Mouse (Mus musculus): ENCODE data around the gene Polm.
A peak's percentile ranks its signal among the peaks of the same experiment; 100 is the strongest.

Polm gene

DNA sequence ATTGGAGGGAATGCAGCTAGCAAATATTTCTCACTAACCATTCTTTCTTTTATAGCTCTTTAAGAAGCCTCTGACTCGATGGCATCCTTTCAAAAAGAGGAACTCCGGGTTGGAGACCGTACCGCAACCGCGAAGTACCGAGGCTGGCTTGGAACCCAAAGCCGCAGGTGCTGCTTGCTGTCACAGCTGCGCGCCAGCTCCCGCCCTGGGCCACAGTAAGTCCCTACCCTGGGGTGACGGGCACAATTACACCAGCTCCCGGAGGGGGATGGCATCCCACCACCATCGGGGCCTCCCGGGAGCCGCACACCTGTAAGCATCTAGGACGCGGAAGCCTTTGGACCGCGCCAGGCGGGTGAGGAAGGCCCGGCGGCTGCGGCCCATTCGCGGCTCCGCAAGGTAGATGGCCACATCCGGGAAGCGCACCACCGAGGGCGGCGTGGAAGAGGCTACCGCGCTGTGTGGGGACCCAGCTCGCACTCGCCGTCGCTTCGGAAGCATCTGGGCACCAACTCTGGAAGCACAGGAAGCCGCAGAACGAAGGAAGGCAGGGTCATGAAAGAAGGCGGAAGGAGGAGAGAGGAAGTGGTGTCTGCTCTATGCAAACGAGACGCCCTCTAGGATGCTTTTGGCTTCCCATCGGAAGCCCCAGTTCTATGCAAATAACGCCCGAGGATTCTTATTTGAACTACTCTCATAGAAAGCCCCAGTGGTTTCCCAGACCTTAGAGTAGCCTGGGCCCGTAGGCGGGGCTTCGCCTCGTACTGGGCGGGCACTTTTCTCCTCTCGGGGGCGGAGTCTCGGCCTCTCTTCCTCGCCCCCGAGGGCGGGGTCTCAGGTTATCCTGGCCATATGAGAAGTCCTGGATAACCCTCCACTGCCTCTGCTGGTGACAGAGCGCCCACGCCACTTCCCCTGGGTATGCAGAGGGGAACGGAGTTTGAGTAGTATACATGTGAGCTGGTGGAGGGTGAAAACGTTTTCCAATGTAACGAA, at the start of gene Polm:
Gene Polm, minus strand, starts transcription at position 766 of the 996 bp plus-strand sequence.
- peak; percentile 95 for DNase-seq

DNA sequence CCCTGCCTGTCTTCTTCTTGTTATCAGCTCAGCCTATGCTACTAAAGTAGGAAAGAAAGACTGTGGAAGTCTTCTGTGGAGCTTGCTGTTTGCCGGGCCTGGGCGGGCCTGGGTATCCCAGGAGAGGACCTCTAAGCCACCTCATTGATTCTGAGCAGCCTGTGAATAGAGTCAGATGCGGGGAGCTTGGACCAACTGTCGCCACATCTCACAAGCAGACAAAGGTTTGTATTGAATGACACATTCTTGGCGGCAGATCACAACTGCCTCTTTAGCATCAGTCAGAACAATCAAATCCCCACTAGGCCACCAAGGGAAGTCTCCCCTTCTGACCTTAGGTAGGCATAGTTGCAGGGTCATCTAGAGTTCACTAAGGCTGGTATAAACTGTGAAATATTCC, 49.4 kb upstream of the Polm start:
- no peak for DNase-seq

- peak; percentile 61 for DNase-seq
Measured at GRCm38 (mm10) chr11:5886187-5886586, 48.4 kb upstream of the Polm start.

DNA sequence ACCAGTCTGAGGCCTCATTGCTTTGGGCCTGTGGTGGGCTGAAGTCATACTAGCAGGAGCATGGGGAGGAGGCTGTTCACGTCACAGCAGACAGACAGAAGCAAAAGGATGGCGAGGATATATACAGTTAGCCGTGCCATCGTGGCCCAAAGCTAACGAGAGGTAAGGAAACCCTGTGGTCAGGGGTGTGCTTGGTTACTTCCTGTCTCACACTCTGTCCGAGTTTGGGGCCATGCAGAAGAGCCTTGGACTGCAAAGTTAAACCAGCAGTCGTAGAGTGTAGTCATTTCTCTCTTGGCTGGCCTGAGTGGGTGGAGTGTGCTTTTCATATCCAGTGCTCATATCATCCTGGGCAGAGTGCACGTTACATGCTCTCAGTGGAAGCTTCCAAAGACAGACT, 44.7 kb upstream of the Polm start:
- DNase-seq, result no peak

GRCm38 (mm10) chr11:5879905-5880304, 42.1 kb upstream of the Polm start:
- DNase-seq, result peak; percentile 82

DNA sequence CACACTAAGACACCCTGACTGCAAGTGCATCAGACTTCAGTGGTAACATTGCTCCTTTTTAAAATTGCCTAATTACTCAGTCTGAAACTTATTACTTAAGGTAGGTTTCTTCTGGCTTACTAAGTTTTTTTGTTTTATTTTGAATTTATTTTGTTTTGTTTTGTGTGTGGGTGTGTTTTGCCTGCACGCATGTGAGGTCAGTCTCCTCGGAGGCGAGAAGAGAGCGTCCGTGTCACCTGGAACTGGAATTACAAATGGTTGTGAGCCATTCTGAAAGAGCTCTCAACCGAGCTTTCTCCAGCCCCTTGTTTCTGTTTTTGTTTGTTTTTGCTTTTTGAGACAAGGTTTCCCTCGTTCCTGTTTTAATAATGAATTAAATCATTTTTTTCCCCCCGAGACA, 40.8 kb upstream of the Polm start:
- DNase-seq, result no peak

DNA sequence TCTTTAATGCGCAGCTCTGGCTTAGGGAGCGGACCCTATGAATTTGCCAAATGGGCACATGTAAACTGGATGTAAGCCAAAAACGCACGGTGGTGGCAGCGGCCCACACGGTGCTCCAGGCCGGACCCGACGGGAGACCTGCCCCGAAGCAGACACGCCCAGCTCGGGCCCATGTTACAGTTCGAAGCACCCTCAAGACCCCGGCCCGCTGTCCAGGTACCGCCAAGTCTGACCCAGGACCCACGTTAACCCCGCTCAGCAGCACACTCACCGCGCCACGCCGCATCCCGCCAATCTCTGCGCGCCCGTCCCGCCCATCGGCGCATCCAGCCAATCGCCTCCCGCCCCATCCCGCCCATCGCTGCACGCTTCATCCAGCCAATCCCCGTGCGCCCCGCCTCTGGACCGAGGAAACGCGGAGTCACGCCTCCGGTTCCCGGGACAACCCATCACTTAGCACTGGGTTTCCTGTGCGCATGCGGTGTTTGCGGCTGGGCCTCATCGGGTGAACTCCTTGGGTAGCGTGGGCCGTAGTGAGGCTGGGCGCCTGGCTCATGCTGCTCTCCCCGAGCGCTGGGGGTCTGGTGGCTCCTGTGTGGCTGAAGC, 40.2 kb upstream of the Polm start, which contains the start of gene Pold2:
Gene Pold2, minus strand, starts transcription at position 372 of the 606 bp plus-strand sequence.
- DNase-seq, result peak; percentile 99

DNA sequence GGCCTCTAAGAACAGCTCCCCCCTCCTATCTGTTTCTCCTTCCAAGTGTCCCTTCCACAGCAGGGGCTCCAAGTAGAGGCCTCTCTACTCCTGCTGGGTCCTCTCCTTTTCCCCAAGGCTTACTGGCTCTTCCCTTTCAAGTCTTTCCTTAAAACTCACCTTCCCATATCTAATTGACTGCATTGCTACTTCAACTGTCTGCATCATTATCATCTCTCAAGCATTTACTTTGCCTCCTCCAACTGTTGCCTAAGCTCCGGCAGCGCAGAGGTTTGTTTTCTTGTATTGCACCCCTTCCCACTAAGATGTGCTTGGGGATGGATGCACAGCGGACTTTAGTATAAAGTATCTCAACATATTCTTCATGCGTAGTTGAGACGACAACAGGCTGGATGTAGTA, 39.6 kb upstream of the Polm start:
- no peak for DNase-seq

- DNase-seq, result no peak
Measured at GRCm38 (mm10) chr11:5873192-5873591, 35.4 kb upstream of the Polm start.

DNA sequence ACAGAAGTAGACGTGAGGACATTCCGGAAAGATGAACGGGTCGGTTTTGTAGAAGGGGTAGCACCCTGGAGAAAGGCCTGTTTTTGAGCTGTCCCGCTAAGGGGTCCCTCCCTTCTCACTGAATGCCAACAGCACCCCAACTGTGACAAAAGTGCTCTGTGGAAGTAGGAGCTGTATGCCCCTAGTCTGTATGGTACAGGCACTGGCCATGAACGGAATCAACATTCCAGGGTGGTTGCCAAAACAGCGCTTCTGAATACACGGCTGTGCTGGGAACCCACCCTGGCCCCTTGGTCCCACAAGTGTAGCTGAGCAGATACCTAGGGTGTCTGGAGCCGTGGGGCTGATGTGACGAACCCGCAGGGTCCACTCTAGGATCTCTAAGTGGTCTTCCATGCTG, 34.9 kb upstream of the Polm start:
- no peak for DNase-seq

DNA sequence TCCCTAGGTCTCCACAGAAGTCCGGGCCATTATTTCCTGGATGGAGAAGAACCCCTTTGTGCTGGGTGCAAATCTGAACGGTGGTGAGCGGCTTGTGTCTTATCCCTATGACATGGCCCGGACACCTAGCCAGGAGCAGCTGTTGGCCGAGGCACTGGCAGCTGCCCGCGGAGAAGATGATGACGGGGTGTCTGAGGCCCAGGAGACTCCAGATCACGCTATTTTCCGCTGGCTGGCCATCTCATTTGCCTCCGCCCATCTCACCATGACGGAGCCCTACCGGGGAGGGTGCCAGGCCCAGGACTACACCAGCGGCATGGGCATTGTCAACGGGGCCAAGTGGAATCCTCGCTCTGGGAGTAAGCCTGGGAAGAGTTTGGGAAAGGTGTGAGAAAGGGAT, 32.3 kb upstream of the Polm start:
- DNase-seq, result no peak

GRCm38 (mm10) chr11:5869331-5869730, 31.5 kb upstream of the Polm start:
- no peak for DNase-seq

GRCm38 (mm10) chr11:5868324-5868723, 30.5 kb upstream of the Polm start:
- DNase-seq, result no peak

GRCm38 (mm10) chr11:5867196-5867595, 29.4 kb upstream of the Polm start:
- no peak for DNase-seq

DNA sequence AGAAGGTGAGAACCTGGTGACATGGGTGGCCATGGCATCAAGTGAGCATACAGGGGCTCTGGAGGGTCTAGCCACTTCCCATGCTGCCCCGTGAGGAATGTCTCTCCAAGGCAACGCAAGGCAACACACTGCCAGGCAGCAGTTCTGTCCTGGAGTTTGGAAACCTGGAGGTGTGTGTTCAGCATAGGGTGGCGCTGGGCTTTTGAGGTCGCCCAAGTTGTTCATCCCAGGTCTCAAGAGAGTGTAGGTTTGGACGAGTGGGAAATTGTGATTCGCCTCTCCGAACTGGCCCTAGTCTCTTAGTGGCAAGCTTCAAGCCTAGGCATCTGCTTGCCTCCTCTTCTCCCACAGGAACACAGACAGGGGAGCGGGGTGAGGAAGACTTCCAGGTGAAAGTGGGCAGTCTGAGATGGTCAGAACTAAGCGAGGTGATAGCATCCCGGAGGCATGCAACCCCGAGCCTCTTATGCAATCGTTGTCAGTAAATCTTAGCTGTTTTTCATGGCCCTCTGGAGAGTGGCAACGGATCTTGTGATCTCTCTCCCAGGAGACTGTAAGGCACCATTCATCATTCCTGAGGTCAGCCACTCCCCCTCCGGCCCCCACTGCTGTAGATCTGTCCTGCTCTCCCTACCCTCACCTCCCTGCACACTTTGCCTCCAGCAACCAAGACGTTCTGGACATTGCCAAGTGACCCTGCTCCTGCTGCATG, 24.7 kb upstream of the Polm start:
- no peak for DNase-seq

GRCm38 (mm10) chr11:5861678-5862393, 24.0 kb upstream of the Polm start, which contains the start of gene Aebp1:
TSS of gene Aebp1 (plus strand) at chr11:5861947.
- DNase-seq, result peak; percentile 64

DNA sequence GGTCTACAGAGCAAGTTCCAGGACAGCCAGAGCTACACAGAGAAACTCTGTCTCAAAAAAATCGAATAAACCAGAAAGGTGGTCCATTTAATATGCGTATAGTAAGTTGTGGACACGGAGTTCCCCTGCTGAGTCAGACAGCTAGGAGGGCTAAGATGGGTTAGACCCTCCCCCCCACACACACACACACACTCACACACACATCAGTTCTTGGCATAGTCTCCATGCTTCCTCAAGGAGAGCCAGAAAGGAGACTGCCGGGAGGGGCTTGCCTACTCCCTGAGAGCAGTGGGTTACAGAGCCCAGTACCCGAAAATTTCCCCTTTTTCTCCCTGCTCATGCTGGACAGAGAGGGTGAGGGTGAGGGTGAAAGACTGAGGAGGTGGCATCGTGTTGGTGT, 22.8 kb upstream of the Polm start:
- no peak for DNase-seq

DNA sequence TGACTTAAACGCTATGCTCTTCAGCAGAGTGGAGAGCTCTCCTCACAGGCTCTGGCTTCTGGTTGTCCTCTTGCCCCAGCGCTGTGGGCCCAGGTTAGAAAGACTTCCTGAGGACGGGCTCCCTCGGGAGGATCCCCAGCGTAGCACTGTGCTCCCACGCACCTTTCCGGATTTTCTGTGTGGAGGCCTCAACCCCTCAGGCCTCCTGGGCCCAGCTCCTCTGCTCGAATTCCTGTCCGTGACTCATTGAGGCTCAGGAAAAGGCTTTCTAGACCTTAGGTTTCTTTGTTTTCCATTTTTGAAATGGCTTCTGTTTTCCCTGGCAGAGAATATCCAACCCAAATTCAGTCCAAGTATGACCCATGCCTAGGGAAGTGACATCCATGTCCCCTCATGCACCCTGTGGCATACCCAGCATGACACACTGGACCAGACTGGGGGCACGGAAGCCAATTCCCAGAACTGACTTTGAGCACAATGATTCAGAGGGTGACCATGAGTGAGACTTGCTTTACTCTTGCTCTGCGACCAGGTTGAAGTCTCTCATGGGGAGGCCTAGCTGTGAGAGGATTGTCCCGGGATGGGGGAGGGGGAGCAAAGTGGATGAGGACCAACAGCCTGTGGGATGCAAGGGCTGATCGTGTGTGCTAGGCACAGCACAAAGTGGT, 22.2 kb upstream of the Polm start:
- DNase-seq, result no peak

GRCm38 (mm10) chr11:5858723-5859122, 20.9 kb upstream of the Polm start:
- DNase-seq, result no peak

- no peak for DNase-seq
Measured at GRCm38 (mm10) chr11:5856479-5857130, 18.8 kb upstream of the Polm start.

DNA sequence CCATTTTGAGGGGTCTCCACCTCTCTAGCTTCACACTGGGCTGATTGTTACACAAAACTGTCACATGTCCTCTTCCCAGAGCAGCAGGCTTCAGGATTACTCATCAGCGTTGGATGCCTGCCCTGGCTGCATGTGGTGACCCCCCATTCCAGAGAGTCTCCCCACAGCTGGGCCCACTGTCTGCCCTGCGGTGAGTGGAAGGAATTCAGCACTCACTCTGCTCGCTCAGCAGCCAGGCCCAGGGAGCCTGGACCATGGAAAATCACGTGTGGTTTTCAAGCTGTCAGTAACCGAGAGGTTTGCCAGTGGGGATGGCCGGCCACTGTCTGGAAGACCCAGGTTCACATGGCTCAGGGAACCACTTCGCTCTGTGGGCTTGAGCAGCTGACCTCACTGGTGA, 18.1 kb upstream of the Polm start:
- no peak for DNase-seq

DNA sequence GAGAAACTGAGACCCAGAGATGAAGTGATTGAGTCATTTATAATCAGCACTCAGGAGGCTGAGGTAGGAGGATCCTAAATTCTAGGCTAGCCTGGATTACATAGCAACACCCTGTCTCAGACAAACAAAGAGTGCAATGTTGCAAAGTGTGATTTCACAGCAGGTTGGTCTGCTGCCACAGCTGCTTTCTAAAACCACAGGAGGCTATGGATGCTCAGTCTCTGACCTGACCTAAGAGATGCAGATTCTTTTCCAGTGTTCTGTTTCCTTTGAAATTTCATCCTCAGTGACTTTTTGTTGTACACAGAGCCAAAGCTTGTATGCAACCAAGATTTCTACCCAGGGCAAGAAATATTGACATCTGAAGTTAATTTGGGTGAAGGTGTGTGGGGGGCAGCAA, 17.7 kb upstream of the Polm start:
- no peak for DNase-seq

Measured in liver (tissue).